Mouse (Mus musculus) adrenal gland, postnatal 14 days (tissue): ENCODE data around the gene Etnppl. TPM values are rescaled to one million over a fixed set of nuclear protein-coding genes. Genes with fewer than 3 reads are reported as not detected.

Experiments
- DNase-seq: peaks from one replicate; pipeline ENCODE4 v3.0.0; 2021; ENCODE audit warnings: mixed read lengths
- total RNA-seq: library from RNA; stranded (reverse); gene quantifications from 2 replicates; pipeline ENCODE4 v1.2.3, GENCODE M21; 2021

The Etnppl gene
- total RNA-seq, 1 experiment from 2014 or later = 4.7 TPM

- DNase-seq = no peak
These were observed 60.6 kb downstream of the Etnppl start for GRCm38 (mm10) chr3:130677671-130678460.

DNA sequence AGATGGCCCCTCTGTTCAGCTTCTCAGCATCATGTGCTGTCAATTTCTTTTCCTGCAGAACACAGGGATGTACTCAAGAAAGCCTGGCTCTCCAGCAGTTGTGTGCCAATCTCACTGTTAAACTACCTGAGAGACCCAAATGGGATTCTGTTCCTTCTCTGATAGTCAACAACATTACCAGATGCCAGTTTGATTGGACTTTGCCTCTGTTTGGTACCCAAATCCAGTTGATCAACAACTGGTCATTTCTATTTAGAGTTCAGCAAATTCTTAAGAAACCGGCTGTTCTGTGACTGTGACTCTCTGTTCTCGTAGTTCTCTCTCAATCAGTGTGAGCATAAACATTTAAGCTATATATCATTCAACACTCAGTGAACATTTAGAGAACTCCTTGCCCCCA lies 64.0 kb downstream of the Etnppl start:
- no peak for DNase-seq

- no peak for DNase-seq
These were observed 64.9 kb downstream of the Etnppl start for GRCm38 (mm10) chr3:130682183-130682582.

DNA sequence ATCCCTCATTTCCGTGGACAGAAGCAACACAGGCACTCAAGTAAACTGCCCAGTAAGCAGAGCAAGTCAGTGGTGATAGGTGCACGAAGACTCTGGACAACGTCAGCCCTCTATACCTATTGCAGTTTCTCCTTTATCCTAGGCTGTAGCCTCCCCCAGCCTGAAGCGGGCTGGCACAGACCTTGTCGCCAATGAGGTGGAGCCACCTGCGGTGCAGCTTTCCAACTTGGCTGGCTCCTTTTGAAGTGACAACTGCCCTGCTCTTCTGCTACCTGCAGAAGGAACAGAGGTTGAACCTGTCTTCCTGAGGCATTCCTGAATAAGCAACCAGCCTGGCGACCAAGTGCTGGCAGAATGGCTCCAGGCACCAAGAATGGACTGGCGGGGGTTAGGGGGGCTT lies 66.6 kb downstream of the Etnppl start:
- DNase-seq = no peak

GRCm38 (mm10) chr3:130684276-130685013 lies 67.2 kb downstream of the Etnppl start:
- DNase-seq = no peak

GRCm38 (mm10) chr3:130685014-130685366 lies 67.7 kb downstream of the Etnppl start:
- no peak for DNase-seq

DNA sequence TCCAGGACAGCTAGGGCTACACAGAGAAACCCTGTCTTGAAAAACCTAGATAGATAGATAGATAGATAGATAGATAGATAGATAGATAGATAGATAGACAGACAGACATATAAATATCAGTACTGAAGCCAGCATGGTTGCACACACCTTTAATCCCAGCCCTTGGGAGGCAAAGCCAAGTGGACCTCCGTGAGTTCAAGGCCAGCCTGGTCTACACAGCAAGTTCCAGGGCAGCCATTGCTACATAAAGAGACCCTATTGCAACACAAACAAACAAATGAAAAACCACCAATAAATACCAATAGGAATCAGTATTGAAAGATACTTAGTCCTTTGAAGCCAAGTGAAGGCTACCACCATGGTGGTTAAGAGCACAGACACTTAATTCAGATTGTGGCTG lies 69.8 kb downstream of the Etnppl start:
- no peak for DNase-seq

Other genes starting within 250 kb of the Etnppl start
- 94.0 and 97.0 TPM in 2 replicates for gene Ostc, start 92.0 kb downstream of the Etnppl start, total RNA-seq
- gene Rpl34, start 113.0 kb downstream of the Etnppl start, total RNA-seq = 654 and 801 TPM in 2 replicates